Mouse (Mus musculus): Measurements from ENCODE around the gene Nckap5.

DNA sequence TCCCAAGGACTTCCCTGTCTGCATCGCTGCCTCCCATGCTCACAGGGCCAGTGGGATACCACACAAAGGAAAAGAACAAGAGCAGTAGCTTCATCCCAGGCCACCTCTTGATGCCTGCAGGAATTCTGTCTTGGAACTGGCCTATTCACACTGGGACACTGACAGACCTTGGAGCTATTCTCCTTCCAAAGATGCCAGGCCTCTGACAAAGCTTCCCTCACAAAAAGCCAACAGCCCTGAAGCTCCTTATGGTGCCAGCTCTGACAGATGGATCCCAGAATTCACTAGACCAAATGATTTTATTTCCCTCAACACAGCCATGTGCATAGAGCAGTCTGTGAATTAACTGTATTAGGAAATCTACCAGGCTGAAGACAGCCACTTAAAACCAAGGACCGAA is 143.9 kb downstream of the Nckap5 start:
- TF ChIP-seq GATA1 (IDR thresholded peaks at IDR 0.05; ENCODE audit: borderline replicate concordance, low read length) = no peak
- TF ChIP-seq FLI1 (IDR thresholded peaks at IDR 0.05; ENCODE audit: low read length) = no peak

Measured in megakaryocyte, embryonic 14.5 days (primary cell).